15 mouse cellular contexts compared by ENCODE assay signal in genomic region chr1:17250723-17251122, GRCm38 (mm10).
"Had no signal": no experiment of that assay in that cellular context is flagged by ENCODE, and none has a peak within 500 bp of the region (broad histone marks: within the 10 kb centered on the region; RNA-seq: fewer than 3 reads in every experiment).

No protein-coding gene starts in this region.

- DNase-seq: liver, postnatal 0 days; lung, adult 2 months; lung, postnatal 14 days; lung, postnatal 36 days; right cerebral cortex, postnatal 14 days; spleen, adult 18-20 months; thymus, adult 18-20 months; thymus, postnatal 14 days; thymus, postnatal 4 days had no signal

- H3K27me3 ChIP-seq: lung, embryonic 15.5 days; megakaryocyte, embryonic 14.5 days; midbrain, embryonic 13.5 days; midbrain, embryonic 15.5 days; neural tube, embryonic 12.5 days had no signal

- H3K4me3 ChIP-seq: lung, embryonic 15.5 days; megakaryocyte, embryonic 14.5 days; midbrain, embryonic 13.5 days; midbrain, embryonic 15.5 days; neural tube, embryonic 12.5 days had no signal

- H3K9ac ChIP-seq: liver, postnatal 0 days; lung, embryonic 15.5 days; midbrain, embryonic 13.5 days; midbrain, embryonic 15.5 days; neural tube, embryonic 12.5 days had no signal

- H3K27ac ChIP-seq: lung, embryonic 15.5 days; macrophage; midbrain, embryonic 13.5 days; midbrain, embryonic 15.5 days; neural tube, embryonic 12.5 days had no signal

- H3K4me1 ChIP-seq: lung, embryonic 15.5 days; megakaryocyte, embryonic 14.5 days; midbrain, embryonic 13.5 days; midbrain, embryonic 15.5 days; neural tube, embryonic 12.5 days had no signal

- H3K9me3 ChIP-seq: lung, embryonic 15.5 days; megakaryocyte, embryonic 14.5 days; midbrain, embryonic 13.5 days; midbrain, embryonic 15.5 days; neural tube, embryonic 12.5 days had no signal

- H3K36me3 ChIP-seq: lung, embryonic 15.5 days; midbrain, embryonic 13.5 days; midbrain, embryonic 15.5 days; neural tube, embryonic 12.5 days had no signal
